Mouse (Mus musculus) small intestine, adult 2 months (tissue): ENCODE results near the gene Sh3bgrl. TPM values are rescaled to one million over a fixed set of nuclear protein-coding genes. Genes with fewer than 3 reads are reported as not detected.

Experiments
- H3K27ac ChIP-seq: fragments of 200-500 bp; 2 replicates; pipeline ENCODE4 v1.5.1; 2012; ENCODE audit warnings: low read depth, low read length, control low read depth, inconsistent platforms; ENCODE audit not compliant: insufficient read depth
- H3K27me3 ChIP-seq: fragments of 200-500 bp; 2 replicates; pipeline ENCODE4 v1.6.1; 2012; ENCODE audit warnings: mild to moderate bottlenecking, moderate library complexity, low read length, inconsistent platforms; ENCODE audit not compliant: control insufficient read depth, insufficient read depth
- H3K36me3 ChIP-seq: fragments of 200-500 bp; 2 replicates; pipeline ENCODE4 v1.6.1; 2012; ENCODE audit warnings: mild to moderate bottlenecking, low read length, control low read depth, inconsistent platforms; ENCODE audit not compliant: control insufficient read depth, insufficient read depth
- H3K4me1 ChIP-seq: fragments of 200-500 bp; 2 replicates; pipeline ENCODE4 v1.6.1; 2012; ENCODE audit warnings: low read length, inconsistent platforms, mixed read lengths; ENCODE audit not compliant: control insufficient read depth, insufficient read depth, insufficient read length
- H3K4me3 ChIP-seq: fragments of 200-500 bp; 2 replicates; pipeline ENCODE4 v1.5.1; 2012; ENCODE audit warnings: low read depth, mild to moderate bottlenecking, control low read depth, inconsistent platforms, low read length, moderate library complexity
- CTCF ChIP-seq: fragments of 200-500 bp; IDR thresholded peaks from 2 replicates; pipeline ENCODE4 v1.5.1; 2012; ENCODE audit warnings: low read depth, mild to moderate bottlenecking, control low read depth, inconsistent platforms, low read length, moderate library complexity, mixed read lengths; ENCODE audit not compliant: insufficient replicate concordance, insufficient read length; ENCODE audit errors: extremely low read depth
- POLR2A ChIP-seq: fragments of 200-500 bp; IDR thresholded peaks from 2 replicates; pipeline ENCODE4 v1.6.1; 2012; ENCODE audit warnings: low read depth, mild to moderate bottlenecking, control low read depth, inconsistent platforms, low read length, moderate library complexity
- WGBS: fragments of 180-500 bp; shearing (Covaris S2); methylation state at CpG from one replicate; pipeline ENCODE4 v1.1.7; 2018; 5-methylcytosine and 5-hydroxymethylcytosine counted together
- polyA plus RNA-seq: library from polyadenylated mRNA; depleted of rRNA; stranded (reverse); fragments of >200 nt; gene quantifications from 2 replicates; pipeline ENCODE4 v1.2.3, GENCODE M21; 2012

Sh3bgrl gene
- polyA plus RNA-seq, 1 experiment = 1.7 TPM

- Histone ChIP-seq H3K27ac (no peak overlapping the region), H3K36me3 (no peaks in the 10 kb centered on the region), H3K4me1 (peaks cover 2% of the 10 kb centered on the region; the same call in 1 of the 2 replicates), H3K27me3 (no peaks in the 10 kb centered on the region), H3K4me3 (no peak overlapping the region)
- WGBS = 85% methylated on average over 2 of the region's 2 CpGs
- TF ChIP-seq POLR2A (no peak), CTCF (no peak)
Measured at GRCm38 (mm10) chrX:109131834-109132233, 36.7 kb downstream of the Sh3bgrl start.

- Histone ChIP-seq H3K4me3 (no peak overlapping the region), H3K36me3 (no peaks in the 10 kb centered on the region), H3K27me3 (no peaks in the 10 kb centered on the region), H3K27ac (no peak overlapping the region), H3K4me1 (peaks cover 2% of the 10 kb centered on the region; the same call in 1 of the 2 replicates)
- WGBS = 82% methylated on average over 1 of the region's 1 CpGs
- TF ChIP-seq POLR2A (no peak), CTCF (no peak)
Measured at GRCm38 (mm10) chrX:109132463-109132862, 37.3 kb downstream of the Sh3bgrl start.

GRCm38 (mm10) chrX:109133500-109133899 lies 38.3 kb downstream of the Sh3bgrl start:
- 75% methylated on average over 2 of the region's 2 CpGs for WGBS
- no peaks in the 10 kb centered on the region for H3K36me3 ChIP-seq
- TF ChIP-seq CTCF (no peak), POLR2A (no peak)
- peaks cover 2% of the 10 kb centered on the region; the same call in 1 of the 2 replicates for H3K4me1 ChIP-seq
- no peaks in the 10 kb centered on the region for H3K27me3 ChIP-seq
- H3K4me3 ChIP-seq = no peak overlapping the region
- no peak overlapping the region for H3K27ac ChIP-seq

GRCm38 (mm10) chrX:109136306-109136705 lies 41.1 kb downstream of the Sh3bgrl start:
- H3K36me3 ChIP-seq = no peaks in the 10 kb centered on the region
- no peak for TF ChIP-seq POLR2A
- TF ChIP-seq CTCF = no peak
- no peak overlapping the region for H3K27ac ChIP-seq
- peaks cover 2% of the 10 kb centered on the region; the same call in 1 of the 2 replicates for H3K4me1 ChIP-seq
- no peaks in the 10 kb centered on the region for H3K27me3 ChIP-seq
- H3K4me3 ChIP-seq = no peak overlapping the region

GRCm38 (mm10) chrX:109136820-109137219 lies 41.7 kb downstream of the Sh3bgrl start:
- Histone ChIP-seq H3K36me3 (no peaks in the 10 kb centered on the region), H3K4me3 (no peak overlapping the region), H3K4me1 (peaks cover 2% of the 10 kb centered on the region; the same call in 1 of the 2 replicates), H3K27me3 (no peaks in the 10 kb centered on the region), H3K27ac (no peak overlapping the region; the same call in 1 of the 2 replicates)
- no peak for TF ChIP-seq CTCF
- TF ChIP-seq POLR2A = no peak
- 37% methylated on average over 2 of the region's 2 CpGs for WGBS

GRCm38 (mm10) chrX:109137295-109137694 lies 42.1 kb downstream of the Sh3bgrl start:
- Histone ChIP-seq H3K36me3 (no peaks in the 10 kb centered on the region), H3K4me1 (peaks cover 2% of the 10 kb centered on the region; the same call in 1 of the 2 replicates), H3K27me3 (no peaks in the 10 kb centered on the region), H3K4me3 (no peak overlapping the region), H3K27ac (no peak overlapping the region)
- 18% methylated on average over 2 of the region's 2 CpGs for WGBS
- no peak for TF ChIP-seq CTCF
- no peak for TF ChIP-seq POLR2A

- Histone ChIP-seq H3K27ac (no peak overlapping the region), H3K4me1 (peaks cover 6% of the 10 kb centered on the region; the same call in 1 of the 2 replicates), H3K27me3 (no peaks in the 10 kb centered on the region), H3K4me3 (no peak overlapping the region), H3K36me3 (no peaks in the 10 kb centered on the region)
- 72% methylated on average over 1 of the region's 1 CpGs for WGBS
- no peak for TF ChIP-seq POLR2A
- no peak for TF ChIP-seq CTCF
Measured at GRCm38 (mm10) chrX:109141337-109141870, 46.2 kb downstream of the Sh3bgrl start.
